Mouse (Mus musculus): ENCODE measurements around the gene Gdpd1. TPM values are rescaled to one million over a fixed set of nuclear protein-coding genes. Genes with fewer than 3 reads are reported as not detected.
"Not testable (repeated sequence)": the region's sequence is repeated elsewhere in the genome, so short reads cannot be mapped to it uniquely, and the experiment has no call there.

Gdpd1 gene
- total RNA-seq, 2 experiments from 2014 or later, result 42.0 to 46.7 TPM

- no peak for DNase-seq (ENCODE audit: low spot score in 2 of 2)
- no peak for TF ChIP-seq CTCF (conservative IDR thresholded peaks at IDR 0.05)
- H3K27ac ChIP-seq, result no peak overlapping the region
- H3K4me3 ChIP-seq, result no peak overlapping the region
Measured at GRCm38 (mm10) chr11:87062087-87062486, 11.8 kb downstream of the Gdpd1 start.

GRCm38 (mm10) chr11:87060410-87060809 is 13.5 kb downstream of the Gdpd1 start:
- Histone ChIP-seq H3K4me3 (no peak overlapping the region), H3K27ac (no peak overlapping the region)
- TF ChIP-seq CTCF (conservative IDR thresholded peaks at IDR 0.05), result no peak
- no peak for DNase-seq (ENCODE audit: low spot score in 2 of 2)

GRCm38 (mm10) chr11:87056286-87056685 is 17.6 kb downstream of the Gdpd1 start:
- no peak for DNase-seq (ENCODE audit: low spot score in 2 of 2)
- no peak overlapping the region for H3K27ac ChIP-seq
- no peak for TF ChIP-seq CTCF (conservative IDR thresholded peaks at IDR 0.05)
- no peak overlapping the region for H3K4me3 ChIP-seq

DNA sequence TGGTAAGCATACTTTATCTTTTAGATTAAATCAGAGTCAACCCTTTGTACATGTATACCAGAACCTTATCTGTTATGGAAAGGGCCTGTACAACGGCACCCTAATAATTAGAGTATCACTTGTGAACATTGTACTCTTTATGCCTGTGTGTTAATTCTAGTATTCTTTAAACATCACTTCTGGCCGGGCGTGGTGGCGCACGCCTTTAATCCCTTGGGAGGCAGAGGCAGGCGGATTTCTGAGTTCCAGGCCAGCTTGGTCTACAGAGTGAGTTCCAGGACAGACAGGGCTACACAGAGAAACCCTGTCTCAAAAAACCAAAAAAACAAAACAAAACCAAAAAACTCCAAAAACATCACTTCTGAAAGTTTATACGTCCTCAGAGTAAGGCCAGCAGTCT is 25.0 kb downstream of the Gdpd1 start:
- not testable (repeated sequence) for H3K4me3 ChIP-seq; DNase-seq (ENCODE audit: low spot score in 2 of 2); H3K27ac ChIP-seq

DNA sequence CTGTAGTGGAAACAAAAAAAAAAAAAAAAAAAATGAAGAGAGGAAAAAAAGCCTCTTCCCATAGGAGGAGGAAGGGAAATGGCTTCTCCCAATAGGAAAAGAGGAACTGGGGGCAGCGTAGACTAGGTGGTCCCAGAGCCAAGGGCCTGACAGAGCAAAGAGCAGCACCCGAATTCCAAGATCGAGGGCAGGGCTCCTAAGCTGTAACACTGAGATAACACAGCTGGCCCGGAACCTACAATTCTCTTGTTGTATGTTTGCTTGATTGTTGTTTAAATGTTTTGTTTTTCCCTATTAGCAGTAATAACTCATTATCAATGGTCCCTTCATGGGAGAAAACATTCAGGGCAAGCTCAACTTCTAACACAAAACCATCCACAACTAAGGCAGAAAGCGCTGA is 26.9 kb downstream of the Gdpd1 start:
- Histone ChIP-seq H3K27ac (no peak overlapping the region), H3K4me3 (no peak overlapping the region)
- TF ChIP-seq CTCF (conservative IDR thresholded peaks at IDR 0.05), result no peak
- DNase-seq (ENCODE audit: low spot score in 2 of 2), result no peak

DNA sequence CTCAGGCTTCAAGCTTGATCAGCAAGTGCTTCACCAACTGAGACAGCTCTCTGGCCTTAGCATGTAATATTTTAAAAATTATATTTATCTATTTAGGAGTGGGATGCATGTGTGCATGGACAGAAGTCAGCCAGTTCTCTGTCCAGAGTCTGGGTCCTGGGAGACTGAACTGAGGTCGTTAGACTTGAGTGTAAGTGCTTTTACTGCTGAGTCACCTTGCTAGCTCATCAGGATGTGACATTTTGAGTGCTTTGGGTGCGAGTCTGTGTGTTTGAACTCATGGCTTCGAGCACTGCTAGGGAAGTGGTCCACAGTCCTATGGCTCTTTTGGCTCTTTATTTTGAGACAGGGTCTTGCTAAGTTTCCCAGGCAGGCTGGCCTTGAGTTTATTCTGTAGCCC is 30.8 kb downstream of the Gdpd1 start:
- no peak for TF ChIP-seq CTCF (conservative IDR thresholded peaks at IDR 0.05)
- no peak for DNase-seq (ENCODE audit: low spot score in 2 of 2)
- no peak overlapping the region for H3K4me3 ChIP-seq
- no peak overlapping the region for H3K27ac ChIP-seq

DNA sequence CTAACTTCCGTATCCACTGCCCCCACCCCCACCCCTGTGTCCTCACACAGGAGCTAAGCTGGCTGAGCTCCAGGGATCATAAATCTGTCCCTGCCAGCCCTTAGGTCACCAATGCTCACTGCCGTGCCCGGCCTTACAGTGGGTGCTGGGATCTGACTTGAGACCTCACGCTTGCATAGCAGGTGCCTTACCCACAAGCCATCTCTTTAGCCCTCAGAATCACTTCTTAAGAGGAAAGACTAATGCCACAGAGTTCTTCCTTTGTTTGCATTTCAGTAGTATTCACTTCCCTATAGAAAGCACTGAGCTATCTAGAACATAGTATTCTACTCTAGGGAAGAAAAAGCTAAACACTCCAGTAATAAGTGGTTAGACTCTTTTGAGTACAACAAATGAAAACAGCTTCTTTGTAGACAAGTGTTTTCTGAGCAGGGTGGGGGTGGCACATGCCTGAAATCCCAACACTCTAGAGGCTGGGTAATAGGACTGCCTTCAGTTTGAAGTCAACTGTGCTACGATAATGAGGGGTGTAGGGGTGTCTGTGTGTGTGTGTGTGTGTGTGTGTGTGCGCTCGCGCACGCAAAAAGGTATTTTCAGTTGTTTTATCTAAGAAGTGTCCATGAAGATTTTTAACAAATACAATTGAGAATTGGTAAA is 34.4 kb downstream of the Gdpd1 start:
- H3K27ac ChIP-seq, result no peak overlapping the region
- H3K4me3 ChIP-seq, result no peak overlapping the region
- DNase-seq (ENCODE audit: low spot score in 2 of 2), result no peak
- TF ChIP-seq CTCF (conservative IDR thresholded peaks at IDR 0.05), result no peak

- Histone ChIP-seq H3K4me3 (no peak overlapping the region), H3K27ac (no peak overlapping the region)
- DNase-seq (ENCODE audit: low spot score in 2 of 2), result no peak
- peak; percentile 57 for TF ChIP-seq CTCF (conservative IDR thresholded peaks at IDR 0.05)
Measured at GRCm38 (mm10) chr11:87036180-87036579, 37.7 kb downstream of the Gdpd1 start.

DNA sequence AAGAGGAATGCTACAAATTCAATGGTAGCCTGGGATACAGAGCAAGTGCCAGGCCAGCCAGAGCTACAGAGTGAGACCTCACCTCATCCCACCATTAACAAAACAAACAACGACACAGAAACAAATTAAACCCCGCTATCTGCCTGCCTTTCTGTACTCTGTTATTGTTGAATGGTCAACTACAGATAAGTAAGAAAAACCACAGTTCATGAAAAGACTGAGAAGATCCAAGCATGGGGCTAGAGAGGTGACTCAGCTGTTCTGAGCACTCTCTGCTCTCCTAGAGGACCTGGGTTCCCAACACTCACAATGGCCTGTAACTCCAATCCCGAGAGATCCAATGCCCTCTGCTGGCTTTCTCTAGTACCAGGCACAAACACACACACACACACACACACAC is 45.6 kb downstream of the Gdpd1 start:
- H3K4me3 ChIP-seq, result no peak overlapping the region
- no peak overlapping the region for H3K27ac ChIP-seq
- TF ChIP-seq CTCF (conservative IDR thresholded peaks at IDR 0.05), result no peak

GRCm38 (mm10) chr11:87026096-87026875 is 47.6 kb downstream of the Gdpd1 start:
- Histone ChIP-seq H3K4me3 (no peak overlapping the region), H3K27ac (peak overlapping the region; percentile 63)
- TF ChIP-seq CTCF (conservative IDR thresholded peaks at IDR 0.05), result no peak
- DNase-seq (ENCODE audit: low spot score in 2 of 2), result no peak

More for the DNA sequence above, 45.6 kb downstream of the Gdpd1 start:
- DNase-seq (ENCODE audit: low spot score in 2 of 2), result no peak

GRCm38 (mm10) chr11:87025351-87025750 is 48.5 kb downstream of the Gdpd1 start:
- H3K27ac ChIP-seq, result peak overlapping the region; percentile 63; the same call in 1 of the 2 replicates
- no peak overlapping the region for H3K4me3 ChIP-seq
- DNase-seq (ENCODE audit: low spot score in 2 of 2), result peak; percentile 30 to 57
- no peak for TF ChIP-seq CTCF (conservative IDR thresholded peaks at IDR 0.05)

- not testable (repeated sequence) for H3K4me3 ChIP-seq; H3K27ac ChIP-seq; DNase-seq (ENCODE audit: low spot score in 2 of 2)
Measured at GRCm38 (mm10) chr11:87023240-87023639, 50.6 kb downstream of the Gdpd1 start.

DNA sequence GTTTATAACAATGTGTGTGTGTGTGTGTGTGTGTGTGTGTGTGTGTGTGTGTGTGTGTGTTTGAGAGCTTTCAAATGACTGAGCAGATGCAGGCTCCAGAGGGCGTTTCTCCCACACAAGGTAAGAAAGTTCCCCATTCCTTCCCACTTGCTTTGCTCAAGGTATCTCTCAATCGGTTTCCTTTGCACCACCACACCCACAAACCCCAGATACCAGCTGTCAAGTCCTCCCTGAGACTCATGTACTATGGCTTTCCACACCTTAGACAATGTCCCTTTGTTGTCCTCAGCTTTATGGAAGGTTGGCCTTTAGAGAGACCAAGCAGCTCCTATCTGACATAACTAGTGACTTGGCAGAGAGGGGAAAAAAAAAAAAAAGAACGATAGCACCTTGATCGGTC is 51.1 kb downstream of the Gdpd1 start:
- no peak for TF ChIP-seq CTCF (conservative IDR thresholded peaks at IDR 0.05)
- no peak for DNase-seq (ENCODE audit: low spot score in 2 of 2)
- Histone ChIP-seq H3K27ac (no peak overlapping the region), H3K4me3 (no peak overlapping the region)

DNA sequence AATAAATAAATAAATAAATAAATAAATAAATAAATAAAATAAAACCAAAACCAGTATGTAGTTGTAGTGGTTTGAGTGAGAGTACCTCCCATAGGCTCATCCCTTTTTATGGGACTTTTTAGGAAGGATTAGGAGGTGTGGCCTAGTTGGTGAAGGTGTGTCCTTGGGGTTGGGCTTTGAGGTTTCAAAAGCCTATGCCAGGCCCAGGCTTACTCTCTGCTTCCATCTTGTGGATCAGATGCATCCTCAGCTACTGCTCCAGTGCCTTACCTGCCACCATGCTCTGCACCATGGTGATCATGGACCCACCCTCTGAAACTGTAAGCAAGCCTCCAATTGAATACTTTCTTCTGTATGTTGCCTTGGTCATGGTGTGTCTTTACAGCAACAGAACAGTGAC is 52.3 kb downstream of the Gdpd1 start:
- TF ChIP-seq CTCF (conservative IDR thresholded peaks at IDR 0.05), result no peak
- H3K4me3 ChIP-seq, result no peak overlapping the region
- no peak for DNase-seq (ENCODE audit: low spot score in 2 of 2)
- H3K27ac ChIP-seq, result no peak overlapping the region

Data from layer of hippocampus, adult 2 months (tissue).